Mouse (Mus musculus) kidney, postnatal 25 days (tissue): Measurements from ENCODE around the gene Rasd1.
A peak's percentile ranks its signal among the peaks of the same experiment; 100 is the strongest.
"Not testable (repeated sequence)": the region's sequence is repeated elsewhere in the genome, so short reads cannot be mapped to it uniquely, and the experiment has no call there.

Experiments
- DNase-seq, 2 experiments: peaks; one replicate each; pipeline ENCODE4 v3.0.0; 2021; ENCODE audit warnings: mixed read lengths in 2 of 2

Rasd1 gene

DNA sequence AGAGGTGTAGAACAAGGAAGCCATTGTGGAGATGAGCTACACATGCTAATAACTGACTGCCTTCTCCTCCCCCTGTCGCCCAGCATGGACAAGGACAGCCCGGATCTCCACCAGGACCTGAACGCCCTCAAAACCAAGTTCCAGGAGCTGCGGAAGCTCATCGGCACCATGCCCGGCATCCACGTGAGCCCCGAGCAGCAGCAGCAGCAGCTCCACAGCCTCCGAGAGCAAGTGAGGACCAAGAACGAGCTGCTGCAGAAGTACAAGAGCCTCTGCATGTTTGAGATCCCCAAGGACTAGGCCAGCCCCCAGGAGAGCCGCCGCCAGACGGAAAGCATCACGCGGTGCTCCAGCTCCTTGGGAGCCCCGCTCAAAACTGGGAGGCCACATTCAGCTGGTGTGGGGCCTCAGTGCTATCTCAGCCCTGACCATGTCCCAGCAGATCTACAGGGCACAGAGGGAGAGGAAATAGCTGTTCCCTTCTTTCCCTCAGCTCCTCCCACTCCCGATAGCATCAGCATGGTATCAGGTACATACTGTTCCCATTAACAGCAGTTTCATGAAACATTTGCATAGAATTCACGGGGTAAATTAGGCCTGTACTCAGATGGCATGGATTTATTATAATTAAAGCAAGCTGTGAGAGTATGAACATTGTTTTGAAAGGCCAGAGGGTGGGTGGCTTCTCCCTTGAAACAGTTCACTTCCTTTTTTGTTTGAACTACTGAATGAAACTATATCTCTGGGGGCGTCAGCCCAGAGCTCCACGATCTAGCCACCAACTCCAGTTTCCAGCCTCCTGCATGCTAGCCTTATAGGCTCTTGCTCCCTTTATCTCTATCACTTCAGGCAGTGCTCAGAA is 4.0 kb downstream of the Rasd1 start:
- no peak for DNase-seq

- no peak for DNase-seq
These were observed 5.3 kb downstream of the Rasd1 start for GRCm38 (mm10) chr11:59959453-59959852.

- no peak for DNase-seq
These were observed 8.0 kb downstream of the Rasd1 start for GRCm38 (mm10) chr11:59956749-59957148.

- DNase-seq: no peak
These were observed 11.9 kb downstream of the Rasd1 start for GRCm38 (mm10) chr11:59952892-59953291.

- DNase-seq: no peak
These were observed 16.4 kb downstream of the Rasd1 start for GRCm38 (mm10) chr11:59948401-59948767.

- peak; percentile 92 to 96 for DNase-seq
These were observed 16.9 kb downstream of the Rasd1 start, which contains the start of gene Med9 for GRCm38 (mm10) chr11:59947752-59948400. Med9 (plus strand) TSS chr11:59948206.

DNA sequence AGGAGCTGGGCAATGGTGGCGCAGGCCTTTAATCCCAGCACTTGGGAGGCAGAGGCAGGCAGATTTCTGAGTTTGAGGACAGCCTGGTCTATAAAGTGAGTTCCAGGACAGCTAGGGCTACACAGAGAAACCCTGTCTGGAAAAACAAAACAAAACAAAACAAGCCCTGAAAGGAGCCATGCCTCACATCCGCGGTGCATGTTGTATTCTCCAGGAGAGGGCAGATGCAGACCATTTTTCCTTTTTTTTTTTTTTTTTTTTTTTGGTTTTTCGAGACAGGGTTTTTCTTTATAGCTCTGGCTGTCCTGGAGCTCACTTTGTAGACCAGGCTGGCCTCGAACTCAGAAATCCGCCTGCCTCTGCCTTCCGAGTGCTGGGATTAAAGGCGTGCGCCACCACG is 19.9 kb downstream of the Rasd1 start:
- not testable (repeated sequence) for DNase-seq

GRCm38 (mm10) chr11:59941391-59941790 is 23.4 kb downstream of the Rasd1 start:
- peak in 1 of 2 experiments; percentile 36 for DNase-seq

DNA sequence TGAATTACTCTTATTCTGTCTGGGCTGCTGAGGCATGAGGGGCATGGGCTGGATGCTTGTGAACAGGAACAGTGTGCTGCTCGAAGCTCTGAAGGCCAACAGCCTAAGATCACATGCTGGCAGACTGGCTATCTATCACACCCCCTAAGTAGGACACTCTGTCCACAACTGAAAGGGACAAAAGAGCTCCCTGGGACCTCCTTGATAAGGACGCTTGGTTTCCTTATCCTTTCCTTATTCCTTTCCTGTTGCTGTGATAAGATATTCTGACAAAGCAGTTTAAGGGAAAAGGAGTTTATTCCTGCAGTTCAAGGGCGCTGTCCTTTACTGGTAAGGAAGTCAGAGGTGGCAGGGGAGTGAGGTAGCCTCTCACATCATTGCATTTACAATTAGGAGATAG is 24.1 kb downstream of the Rasd1 start:
- no peak for DNase-seq

- no peak for DNase-seq
These were observed 24.9 kb downstream of the Rasd1 start for GRCm38 (mm10) chr11:59939821-59940220.

GRCm38 (mm10) chr11:59937615-59938014 is 27.1 kb downstream of the Rasd1 start:
- DNase-seq: no peak

- DNase-seq: no peak
These were observed 27.7 kb downstream of the Rasd1 start for GRCm38 (mm10) chr11:59937023-59937422.

DNA sequence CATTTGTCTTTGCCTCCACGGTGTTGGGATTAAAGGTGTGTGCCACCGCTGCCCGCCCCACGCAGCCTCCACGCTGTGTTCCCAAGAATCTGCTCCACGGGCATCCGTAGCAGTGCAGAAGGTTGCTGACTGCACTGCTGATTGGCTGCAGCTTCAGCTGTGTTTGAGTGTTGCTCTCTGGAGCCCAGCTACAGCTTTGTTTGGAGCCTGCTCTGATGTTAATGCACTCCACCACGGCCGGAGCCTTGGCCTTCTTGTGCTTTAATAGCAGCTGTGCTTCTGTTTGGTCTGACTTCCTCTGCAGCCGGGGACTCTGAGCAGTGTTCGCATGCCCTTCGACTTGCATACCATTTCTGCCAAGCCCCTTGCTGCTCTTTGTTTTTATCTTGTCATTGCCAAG is 30.8 kb downstream of the Rasd1 start:
- DNase-seq: no peak

- DNase-seq: no peak
These were observed 32.0 kb downstream of the Rasd1 start for GRCm38 (mm10) chr11:59932560-59933337.

- no peak for DNase-seq
These were observed 34.7 kb downstream of the Rasd1 start for GRCm38 (mm10) chr11:59930031-59930430.

DNA sequence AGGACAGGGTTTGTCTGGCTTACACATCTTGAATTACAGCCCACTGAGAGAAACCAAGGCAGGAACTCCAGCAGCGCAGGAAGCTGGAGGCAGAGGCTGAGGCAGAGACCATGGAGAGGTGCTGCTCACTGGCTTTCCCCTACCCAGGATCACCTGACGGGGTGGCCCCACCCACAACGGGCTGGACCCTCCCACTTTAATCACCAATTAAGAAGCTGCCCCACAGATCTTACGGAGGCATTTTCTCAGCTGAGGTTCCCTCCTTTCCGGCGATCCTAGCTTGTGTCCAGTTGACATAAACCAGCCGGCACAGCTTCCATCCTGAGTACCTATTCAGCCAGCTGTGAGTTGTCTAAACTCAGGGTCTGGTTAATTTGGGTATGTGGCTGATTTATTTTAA is 43.5 kb downstream of the Rasd1 start:
- peak; percentile 80 to 89 for DNase-seq

- DNase-seq: no peak
These were observed 44.4 kb downstream of the Rasd1 start for GRCm38 (mm10) chr11:59920331-59920730.

DNA sequence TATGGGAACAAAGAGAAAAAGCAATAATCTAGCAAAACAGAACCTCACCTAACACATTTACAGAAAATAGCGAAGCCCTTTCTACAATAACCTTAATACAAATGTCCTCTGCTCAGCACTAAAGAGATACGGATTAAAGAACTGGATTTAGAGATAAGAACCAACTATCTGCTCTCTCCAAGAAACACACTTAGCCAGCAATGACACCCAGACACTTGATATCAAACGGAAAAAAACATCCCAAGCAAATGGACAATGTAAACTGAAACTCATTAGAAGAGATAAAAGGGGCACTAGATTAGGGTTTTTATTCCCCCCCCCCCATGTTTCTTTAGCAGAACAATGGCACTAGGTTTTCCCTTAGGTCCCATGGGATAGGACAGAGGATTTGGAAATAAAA is 45.3 kb downstream of the Rasd1 start:
- no peak for DNase-seq

DNA sequence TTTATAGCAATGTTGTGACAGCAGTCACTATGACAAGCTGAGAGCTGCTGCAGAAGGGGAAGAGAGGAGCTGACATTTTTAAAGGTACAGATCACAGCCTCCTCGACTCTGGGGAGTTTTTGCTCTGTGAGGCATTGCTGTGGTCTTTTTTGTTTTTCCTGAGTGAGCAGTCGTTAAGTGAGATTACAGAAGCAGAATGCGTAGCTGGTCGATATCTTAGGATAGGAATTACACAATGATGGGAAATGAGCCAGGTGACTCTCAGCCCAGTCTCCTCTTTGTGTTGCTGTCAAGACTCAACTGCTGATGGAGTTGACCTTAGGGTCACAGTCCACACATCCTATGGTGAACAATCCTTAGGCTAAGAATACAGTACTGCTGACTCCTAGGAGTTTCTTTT is 46.7 kb downstream of the Rasd1 start:
- peak; percentile 54 to 77 for DNase-seq

GRCm38 (mm10) chr11:59913702-59914101 is 51.0 kb downstream of the Rasd1 start:
- no peak for DNase-seq
